Comparison of ENCODE assay signal across 8 mouse cellular contexts in the genomic region with DNA sequence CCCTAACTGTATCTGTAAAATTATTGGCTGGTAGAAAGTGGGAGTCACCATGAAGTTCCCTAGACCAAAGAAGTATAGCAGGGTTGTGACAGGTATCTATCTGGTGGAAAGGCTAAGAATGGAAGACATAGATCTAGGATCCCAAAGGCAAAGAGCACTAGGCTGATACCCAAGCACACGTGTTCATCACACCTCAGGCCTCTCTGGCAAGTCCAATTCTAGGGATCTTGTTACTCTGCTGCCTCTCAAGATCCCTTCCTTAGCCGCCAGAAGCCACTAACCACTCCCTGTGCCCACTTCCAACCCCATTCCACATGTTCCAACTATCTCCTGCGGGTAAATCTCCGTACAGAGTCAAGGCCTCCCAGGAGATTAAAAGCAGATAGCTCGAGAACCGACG. TPM values are rescaled to one million over a fixed set of nuclear protein-coding genes. Genes with fewer than 3 reads are reported as not detected.
DNase-seq lines count a peak whose midpoint lies in the region; ATAC-seq and TF ChIP-seq lines count a peak whose summit lies in the region.

No protein-coding gene starts in this region.

- TF ChIP-seq CTCF in C2C12 (IDR thresholded peaks at IDR 0.05; ENCODE audit: control insufficient read depth, insufficient read depth, insufficient read length), result no peak

- peaks cover 48% of the 10 kb centered on the region for H3K36me3 ChIP-seq in heart, embryonic 10.5 days
- H3K36me3 ChIP-seq in C2C12 (ENCODE audit: control insufficient read depth, insufficient read depth), result peaks cover 42% of the 10 kb centered on the region
- H3K36me3 ChIP-seq in embryonic facial prominence, embryonic 10.5 days (replicated peaks), result peaks cover 62% of the 10 kb centered on the region
- H3K36me3 ChIP-seq in limb, embryonic 11.5 days (ENCODE audit: control insufficient read depth, insufficient read depth, low read length), result peaks cover 23% of the 10 kb centered on the region
- peaks cover 36% of the 10 kb centered on the region for H3K36me3 ChIP-seq in stomach, embryonic 14.5 days (ENCODE audit: control insufficient read depth, insufficient read depth, low read length)

- WGBS in heart, embryonic 10.5 days, result 0% methylated on average over 7 of the region's 7 CpGs
- under 1% methylated on average over 7 of the region's 7 CpGs for WGBS in embryonic facial prominence, embryonic 10.5 days
- WGBS in limb, embryonic 11.5 days, result under 1% methylated on average over 7 of the region's 7 CpGs
- WGBS in stomach, embryonic 14.5 days, result under 1% methylated on average over 7 of the region's 7 CpGs

- H3K79me3 ChIP-seq in C2C12 (ENCODE audit: low read depth), result peaks cover 43% of the 10 kb centered on the region

- no peaks in the 10 kb centered on the region for H3K9me3 ChIP-seq in heart, embryonic 10.5 days
- H3K9me3 ChIP-seq in embryonic facial prominence, embryonic 10.5 days, result no peaks in the 10 kb centered on the region
- no peaks in the 10 kb centered on the region for H3K9me3 ChIP-seq in limb, embryonic 11.5 days (ENCODE audit: control insufficient read depth, low read length)
- no peaks in the 10 kb centered on the region for H3K9me3 ChIP-seq in stomach, embryonic 14.5 days (ENCODE audit: control insufficient read depth, low read depth, low read length)

- peaks cover 88% of the 10 kb centered on the region for H3K79me2 ChIP-seq in C2C12 (ENCODE audit: control insufficient read depth, insufficient read depth)

- H3K4me2 ChIP-seq in limb, embryonic 11.5 days (ENCODE audit: low read depth, severe bottlenecking), result peak overlapping the region; percentile 79
- H3K4me2 ChIP-seq in stomach, embryonic 14.5 days (replicated peaks; ENCODE audit: low read depth, low read length), result peak overlapping the region; percentile 83

- peak overlapping the region; percentile 97 for H3ac ChIP-seq in C2C12 (ENCODE audit: control insufficient read depth, insufficient read length, low read depth)

- peak overlapping the region; percentile 78 for H3K4me3 ChIP-seq in heart, embryonic 10.5 days
- peak overlapping the region; percentile 92 for H3K4me3 ChIP-seq in C2C12 (ENCODE audit: insufficient read depth, poor library complexity, severe bottlenecking)
- H3K4me3 ChIP-seq in embryonic facial prominence, embryonic 10.5 days, result peak overlapping the region; percentile 89
- H3K4me3 ChIP-seq in limb, embryonic 11.5 days (ENCODE audit: low read depth, low read length), result peak overlapping the region; percentile 72
- H3K4me3 ChIP-seq in stomach, embryonic 14.5 days (ENCODE audit: low read depth, low read length), result peak overlapping the region; percentile 69

- peak overlapping the region; percentile 95 for H3K27ac ChIP-seq in heart, embryonic 10.5 days
- peak overlapping the region; percentile 96 for H3K27ac ChIP-seq in embryonic facial prominence, embryonic 10.5 days (replicated peaks)
- H3K27ac ChIP-seq in limb, embryonic 11.5 days (replicated peaks; ENCODE audit: low read depth, low read length), result peak overlapping the region; percentile 86; the same call in 1 of the 2 replicates
- peak overlapping the region; percentile 95 for H3K27ac ChIP-seq in stomach, embryonic 14.5 days (ENCODE audit: low read length)

- peaks cover 21% of the 10 kb centered on the region for H3K4me1 ChIP-seq in heart, embryonic 10.5 days
- H3K4me1 ChIP-seq in embryonic facial prominence, embryonic 10.5 days, result peaks cover 21% of the 10 kb centered on the region
- H3K4me1 ChIP-seq in limb, embryonic 11.5 days (ENCODE audit: control insufficient read depth, insufficient read depth, low read length), result peaks cover 9% of the 10 kb centered on the region
- peaks cover 18% of the 10 kb centered on the region; the same call in 1 of the 2 replicates for H3K4me1 ChIP-seq in stomach, embryonic 14.5 days (ENCODE audit: control insufficient read depth, insufficient read depth, low read length)

- H3K27me3 ChIP-seq in heart, embryonic 10.5 days (ENCODE audit: insufficient read depth, poor library complexity, severe bottlenecking), result no peaks in the 10 kb centered on the region
- H3K27me3 ChIP-seq in C2C12 (ENCODE audit: control insufficient read depth, insufficient read depth, insufficient read length), result no peaks in the 10 kb centered on the region
- no peaks in the 10 kb centered on the region for H3K27me3 ChIP-seq in embryonic facial prominence, embryonic 10.5 days (replicated peaks; ENCODE audit: low read depth, poor library complexity, severe bottlenecking)
- H3K27me3 ChIP-seq in limb, embryonic 11.5 days (ENCODE audit: control insufficient read depth, insufficient read depth, low read length), result no peaks in the 10 kb centered on the region
- H3K27me3 ChIP-seq in stomach, embryonic 14.5 days (ENCODE audit: control insufficient read depth, insufficient read depth, low read length), result no peaks in the 10 kb centered on the region

- intact Hi-C loops in heart, postnatal 10 days (cut with DNase I), result loop anchor here (10.0 kb wide), 1 partner anchor 1795 kb away; the partner anchor contains the start of gene H2-DMa

- H3K9ac ChIP-seq in limb, embryonic 11.5 days (ENCODE audit: low read length), result peak overlapping the region; percentile 89
- peak overlapping the region; percentile 65 for H3K9ac ChIP-seq in stomach, embryonic 14.5 days (replicated peaks; ENCODE audit: low read depth, low read length)

- no peak for DNase-seq in heart, embryonic 10.5 days (ENCODE audit: low spot score)
- no peak for DNase-seq in heart, postnatal 10 days
- DNase-seq in embryonic facial prominence, embryonic 10.5 days (ENCODE audit: low spot score), result no peak
- peak; percentile 27 for DNase-seq in limb, embryonic 11.5 days (ENCODE audit: low spot score)
- no peak for DNase-seq in cerebellum, postnatal 10 days

- no peak for ATAC-seq in limb, embryonic 11.5 days (ENCODE audit: insufficient number of reproducible peaks, low FRiP score, low TSS enrichment, low read depth)
- ATAC-seq in stomach, embryonic 14.5 days (ENCODE audit: insufficient number of reproducible peaks, insufficient read depth, low FRiP score, low read depth), result no peak
- no peak for ATAC-seq in megakaryocyte-erythroid progenitor cell, adult 5-6 weeks (replicated peaks; ENCODE audit: low FRiP score, low TSS enrichment, poor library complexity, severe bottlenecking)

TF ChIP-seq in C2C12, 6 proteins besides CTCF, POLR2A, EP300 and RAD21:
- TF ChIP-seq FOSL1 (IDR thresholded peaks at IDR 0.05; ENCODE audit: insufficient read depth, low read length, poor library complexity, severe bottlenecking) (no peak), MYOD1 (IDR thresholded peaks at IDR 0.05; ENCODE audit: control insufficient read depth, insufficient read length, low read depth) (no peak), MAX (IDR thresholded peaks at IDR 0.05) (no peak), USF1 (IDR thresholded peaks at IDR 0.05; ENCODE audit: low read depth) (no peak), MYOG (IDR thresholded peaks at IDR 0.05; ENCODE audit: control insufficient read depth, extremely low read depth, insufficient read length) (no peak), CEBPB (IDR thresholded peaks at IDR 0.05; ENCODE audit: low read depth) (no peak)

RNA-seq across cellular contexts. Expression of gene Akap8, which starts 1.1 kb away (rescaled TPM):
- polyA plus RNA-seq in heart, embryonic 10.5 days (2016; fragmentation: Nextera tagmentation; extraction: Ambion mirVana), result 100 and 115 TPM in 2 replicates
- total RNA-seq in heart, postnatal 10 days (2021), result 10 to 100 TPM; 62.0 to 72.8 TPM
- 27.3 TPM for polyA plus RNA-seq in C2C12 (2012; fragmentation: generic; extraction: Trizol)
- polyA plus RNA-seq in embryonic facial prominence, embryonic 10.5 days (2016; fragmentation: Nextera tagmentation; extraction: Ambion mirVana), result 152 and 159 TPM in 2 replicates
- polyA plus RNA-seq in limb, embryonic 11.5 days (2014; fragmentation: Nextera tagmentation; extraction: Ambion mirVana), result 62.7 and 66.2 TPM in 2 replicates
- polyA plus RNA-seq in stomach, embryonic 14.5 days (2014; fragmentation: Nextera tagmentation; extraction: Ambion mirVana), result 56.5 and 62.3 TPM in 2 replicates
- total RNA-seq in megakaryocyte-erythroid progenitor cell, adult 5-6 weeks (2014; fragmentation: Nextera tagmentation), result 124 and 135 TPM in 2 replicates
- total RNA-seq in megakaryocyte-erythroid progenitor cell, adult 5-6 weeks (2017), result 208 and 214 TPM in 2 replicates

RNA-seq across cellular contexts. Expression of gene Akap8l, which starts 30.5 kb away (rescaled TPM):
- 84.7 and 88.6 TPM in 2 replicates for polyA plus RNA-seq in heart, embryonic 10.5 days (2016; fragmentation: Nextera tagmentation; extraction: Ambion mirVana)
- total RNA-seq in heart, postnatal 10 days (2021), result 10 to 100 TPM; 46.6 to 51.8 TPM
- 10.9 TPM for polyA plus RNA-seq in C2C12 (2012; fragmentation: generic; extraction: Trizol)
- 93.0 and 94.5 TPM in 2 replicates for polyA plus RNA-seq in embryonic facial prominence, embryonic 10.5 days (2016; fragmentation: Nextera tagmentation; extraction: Ambion mirVana)
- 73.5 and 79.2 TPM in 2 replicates for polyA plus RNA-seq in limb, embryonic 11.5 days (2014; fragmentation: Nextera tagmentation; extraction: Ambion mirVana)
- polyA plus RNA-seq in stomach, embryonic 14.5 days (2014; fragmentation: Nextera tagmentation; extraction: Ambion mirVana), result 84.3 and 88.6 TPM in 2 replicates
- total RNA-seq in megakaryocyte-erythroid progenitor cell, adult 5-6 weeks (2014; fragmentation: Nextera tagmentation), result 87.7 and 107 TPM in 2 replicates
- total RNA-seq in megakaryocyte-erythroid progenitor cell, adult 5-6 weeks (2017), result 154 and 167 TPM in 2 replicates

RNA-seq across cellular contexts. Expression of gene Brd4, which starts 35.4 kb away (rescaled TPM):
- 73.1 and 105 TPM in 2 replicates for polyA plus RNA-seq in heart, embryonic 10.5 days (2016; fragmentation: Nextera tagmentation; extraction: Ambion mirVana)
- 10 to 100 TPM; 75.4 to 77.0 TPM for total RNA-seq in heart, postnatal 10 days (2021)
- polyA plus RNA-seq in C2C12 (2012; fragmentation: generic; extraction: Trizol), result 46.9 TPM
- 116 and 122 TPM in 2 replicates for polyA plus RNA-seq in embryonic facial prominence, embryonic 10.5 days (2016; fragmentation: Nextera tagmentation; extraction: Ambion mirVana)
- polyA plus RNA-seq in limb, embryonic 11.5 days (2014; fragmentation: Nextera tagmentation; extraction: Ambion mirVana), result 124 and 140 TPM in 2 replicates
- polyA plus RNA-seq in stomach, embryonic 14.5 days (2014; fragmentation: Nextera tagmentation; extraction: Ambion mirVana), result 98.5 and 103 TPM in 2 replicates
- total RNA-seq in megakaryocyte-erythroid progenitor cell, adult 5-6 weeks (2014; fragmentation: Nextera tagmentation), result 167 and 178 TPM in 2 replicates
- total RNA-seq in megakaryocyte-erythroid progenitor cell, adult 5-6 weeks (2017), result 26.7 and 26.8 TPM in 2 replicates
